Mouse (Mus musculus): ENCODE measurements around the gene Ihh.

The Ihh gene

GRCm38 (mm10) chr1:74947986-74948670 lies 3.3 kb downstream of the Ihh start:
- in situ Hi-C loops (cut with MboI, MseI) = loop anchor here (5.0 kb wide), 2 partner anchors 69 to 179 kb away; partner anchors contain the start of gene Nhej1

GRCm38 (mm10) chr1:74941651-74942360 lies 9.7 kb downstream of the Ihh start:
- in situ Hi-C loops (cut with MboI, MseI) = no loop called here

GRCm38 (mm10) chr1:74939762-74940161 lies 11.7 kb downstream of the Ihh start:
- in situ Hi-C loops (cut with MboI, MseI) = no loop called here

- in situ Hi-C loops (cut with MboI, MseI) = no loop called here
Measured at GRCm38 (mm10) chr1:74936221-74936830, 15.1 kb downstream of the Ihh start.

GRCm38 (mm10) chr1:74935402-74935801 lies 16.1 kb downstream of the Ihh start, which contains the start of gene Cfap65:
TSS of gene Cfap65 (minus strand) at chr1:74935599.
- in situ Hi-C loops (cut with MboI, MseI) = no loop called here

GRCm38 (mm10) chr1:74927621-74928296 lies 23.7 kb downstream of the Ihh start:
- in situ Hi-C loops (cut with MboI, MseI) = no loop called here

- in situ Hi-C loops (cut with MboI, MseI) = no loop called here
Measured at GRCm38 (mm10) chr1:74926721-74927120, 24.8 kb downstream of the Ihh start.

GRCm38 (mm10) chr1:74924464-74924863 lies 27.0 kb downstream of the Ihh start:
- in situ Hi-C loops (cut with MboI, MseI) = no loop called here

GRCm38 (mm10) chr1:74915706-74916105 lies 35.8 kb downstream of the Ihh start:
- in situ Hi-C loops (cut with MboI, MseI) = no loop called here

GRCm38 (mm10) chr1:74902191-74902590 lies 49.3 kb downstream of the Ihh start:
- in situ Hi-C loops (cut with MboI, MseI) = no loop called here

- in situ Hi-C loops (cut with MboI, MseI) = no loop called here
Measured at GRCm38 (mm10) chr1:74901686-74902085, 49.8 kb downstream of the Ihh start.

- in situ Hi-C loops (cut with MboI, MseI) = no loop called here
Measured at GRCm38 (mm10) chr1:74900341-74901285, 50.9 kb downstream of the Ihh start.

GRCm38 (mm10) chr1:74898656-74899431 lies 52.6 kb downstream of the Ihh start:
- in situ Hi-C loops (cut with MboI, MseI) = no loop called here

GRCm38 (mm10) chr1:74897976-74898375 lies 53.5 kb downstream of the Ihh start:
- in situ Hi-C loops (cut with MboI, MseI) = no loop called here

Data from regulatory T cell (primary cell).